Mouse (Mus musculus): ENCODE data around the gene Ptprd. TPM values are rescaled to one million over a fixed set of nuclear protein-coding genes. Genes with fewer than 3 reads are reported as not detected.
"Not testable (repeated sequence)": the region's sequence is repeated elsewhere in the genome, so short reads cannot be mapped to it uniquely, and the experiment has no call there.

Ptprd gene
- polyA plus RNA-seq, 1 experiment from 2014 or later = 10.0 TPM

GRCm38 (mm10) chr4:76071720-76072119 is 2140.0 kb downstream of the Ptprd start:
- Histone ChIP-seq H3K4me2 (ENCODE audit: low read depth, low read length) (no peak overlapping the region), H3K36me3 (ENCODE audit: control insufficient read depth, insufficient read depth) (no peaks in the 10 kb centered on the region), H3K9me3 (replicated peaks; ENCODE audit: control insufficient read depth, low read length) (no peaks in the 10 kb centered on the region), H3K27me3 (ENCODE audit: control insufficient read depth, insufficient read depth, low read length) (no peaks in the 10 kb centered on the region), H3K27ac (ENCODE audit: low read length) (no peak overlapping the region), H3K9ac (ENCODE audit: low read length) (no peak overlapping the region), H3K4me1 (ENCODE audit: control insufficient read depth, insufficient read depth, low read length) (peaks cover 2% of the 10 kb centered on the region; the same call in 1 of the 2 replicates), H3K4me3 (ENCODE audit: low read length) (no peak overlapping the region)
- WGBS = 84% methylated on average over 6 of the region's 6 CpGs
- no peak for ATAC-seq (replicated peaks; ENCODE audit: extremely low read depth, insufficient read depth, low FRiP score)

- no peaks in the 10 kb centered on the region for H3K4me1 ChIP-seq (ENCODE audit: control insufficient read depth, insufficient read depth, low read length)
- no peaks in the 10 kb centered on the region for H3K9me3 ChIP-seq (replicated peaks; ENCODE audit: control insufficient read depth, low read length)
- H3K9ac ChIP-seq (ENCODE audit: low read length) = no peak overlapping the region
- no peak overlapping the region for H3K4me3 ChIP-seq (ENCODE audit: low read length)
- no peak overlapping the region for H3K4me2 ChIP-seq (ENCODE audit: low read depth, low read length)
- no peak overlapping the region for H3K27ac ChIP-seq (ENCODE audit: low read length)
- ATAC-seq (replicated peaks; ENCODE audit: extremely low read depth, insufficient read depth, low FRiP score) = no peak
- WGBS = 80% methylated on average over 2 of the region's 2 CpGs
- no peaks in the 10 kb centered on the region; the same call in 1 of the 2 replicates for H3K36me3 ChIP-seq (ENCODE audit: control insufficient read depth, insufficient read depth)
- H3K27me3 ChIP-seq (ENCODE audit: control insufficient read depth, insufficient read depth, low read length) = no peaks in the 10 kb centered on the region
Measured at GRCm38 (mm10) chr4:76056836-76057235, 2154.9 kb downstream of the Ptprd start.

GRCm38 (mm10) chr4:76045650-76046049 is 2166.1 kb downstream of the Ptprd start:
- Histone ChIP-seq H3K9ac (ENCODE audit: low read length) (no peak overlapping the region), H3K27me3 (ENCODE audit: control insufficient read depth, insufficient read depth, low read length) (no peaks in the 10 kb centered on the region), H3K9me3 (replicated peaks; ENCODE audit: control insufficient read depth, low read length) (no peaks in the 10 kb centered on the region), H3K4me1 (ENCODE audit: control insufficient read depth, insufficient read depth, low read length) (peaks cover 7% of the 10 kb centered on the region; the same call in 1 of the 2 replicates), H3K4me2 (ENCODE audit: low read depth, low read length) (no peak overlapping the region), H3K27ac (ENCODE audit: low read length) (peak overlapping the region; percentile 48; the same call in 1 of the 2 replicates), H3K36me3 (ENCODE audit: control insufficient read depth, insufficient read depth) (peaks cover 4% of the 10 kb centered on the region; the same call in 1 of the 2 replicates), H3K4me3 (ENCODE audit: low read length) (no peak overlapping the region)
- no peak for ATAC-seq (replicated peaks; ENCODE audit: extremely low read depth, insufficient read depth, low FRiP score)
- WGBS = 51% methylated on average over 2 of the region's 2 CpGs

GRCm38 (mm10) chr4:76044802-76045201 is 2167.0 kb downstream of the Ptprd start:
- Histone ChIP-seq H3K4me1 (ENCODE audit: control insufficient read depth, insufficient read depth, low read length) (peaks cover 7% of the 10 kb centered on the region; the same call in 1 of the 2 replicates), H3K4me2 (ENCODE audit: low read depth, low read length) (no peak overlapping the region), H3K27me3 (ENCODE audit: control insufficient read depth, insufficient read depth, low read length) (no peaks in the 10 kb centered on the region), H3K9me3 (replicated peaks; ENCODE audit: control insufficient read depth, low read length) (no peaks in the 10 kb centered on the region), H3K36me3 (ENCODE audit: control insufficient read depth, insufficient read depth) (0 out of 2 replicates have a peak, but pooled peaks cover 2% of the 10 kb centered on the region), H3K9ac (ENCODE audit: low read length) (no peak overlapping the region), H3K4me3 (ENCODE audit: low read length) (no peak overlapping the region), H3K27ac (ENCODE audit: low read length) (peak overlapping the region; percentile 85)
- peak; percentile 80 for ATAC-seq (replicated peaks; ENCODE audit: extremely low read depth, insufficient read depth, low FRiP score)
- 24% methylated on average over 1 of the region's 1 CpGs for WGBS

GRCm38 (mm10) chr4:76037178-76037577 is 2174.6 kb downstream of the Ptprd start:
- not testable (repeated sequence) for ATAC-seq (replicated peaks; ENCODE audit: extremely low read depth, insufficient read depth, low FRiP score); H3K9ac ChIP-seq (ENCODE audit: low read length); H3K4me3 ChIP-seq (ENCODE audit: low read length); H3K4me2 ChIP-seq (ENCODE audit: low read depth, low read length); H3K27ac ChIP-seq (ENCODE audit: low read length); H3K27me3 ChIP-seq (ENCODE audit: control insufficient read depth, insufficient read depth, low read length); H3K36me3 ChIP-seq (ENCODE audit: control insufficient read depth, insufficient read depth); H3K9me3 ChIP-seq (replicated peaks; ENCODE audit: control insufficient read depth, low read length); H3K4me1 ChIP-seq (ENCODE audit: control insufficient read depth, insufficient read depth, low read length)
- WGBS = 81% methylated on average over 4 of the region's 4 CpGs

GRCm38 (mm10) chr4:76025571-76026325 is 2186.0 kb downstream of the Ptprd start:
- H3K9me3 ChIP-seq (replicated peaks; ENCODE audit: control insufficient read depth, low read length) = no peaks in the 10 kb centered on the region
- no peak overlapping the region for H3K9ac ChIP-seq (ENCODE audit: low read length)
- H3K4me1 ChIP-seq (ENCODE audit: control insufficient read depth, insufficient read depth, low read length) = no peaks in the 10 kb centered on the region
- no peak overlapping the region for H3K4me2 ChIP-seq (ENCODE audit: low read depth, low read length)
- H3K4me3 ChIP-seq (ENCODE audit: low read length) = no peak overlapping the region
- H3K27me3 ChIP-seq (ENCODE audit: control insufficient read depth, insufficient read depth, low read length) = no peaks in the 10 kb centered on the region
- 75% methylated on average over 8 of the region's 8 CpGs for WGBS
- no peak for ATAC-seq (replicated peaks; ENCODE audit: extremely low read depth, insufficient read depth, low FRiP score)
- no peaks in the 10 kb centered on the region for H3K36me3 ChIP-seq (ENCODE audit: control insufficient read depth, insufficient read depth)
- no peak overlapping the region for H3K27ac ChIP-seq (ENCODE audit: low read length)

GRCm38 (mm10) chr4:76024502-76024821 is 2187.3 kb downstream of the Ptprd start:
- Histone ChIP-seq H3K36me3 (ENCODE audit: control insufficient read depth, insufficient read depth) (no peaks in the 10 kb centered on the region), H3K4me3 (ENCODE audit: low read length) (no peak overlapping the region), H3K4me1 (ENCODE audit: control insufficient read depth, insufficient read depth, low read length) (no peaks in the 10 kb centered on the region), H3K27me3 (ENCODE audit: control insufficient read depth, insufficient read depth, low read length) (no peaks in the 10 kb centered on the region), H3K4me2 (ENCODE audit: low read depth, low read length) (no peak overlapping the region), H3K27ac (ENCODE audit: low read length) (no peak overlapping the region), H3K9ac (ENCODE audit: low read length) (no peak overlapping the region), H3K9me3 (replicated peaks; ENCODE audit: control insufficient read depth, low read length) (no peaks in the 10 kb centered on the region)
- no peak for ATAC-seq (replicated peaks; ENCODE audit: extremely low read depth, insufficient read depth, low FRiP score)
- 71% methylated on average over 3 of the region's 3 CpGs for WGBS

GRCm38 (mm10) chr4:76023756-76024501 is 2187.8 kb downstream of the Ptprd start:
- no peaks in the 10 kb centered on the region for H3K36me3 ChIP-seq (ENCODE audit: control insufficient read depth, insufficient read depth)
- ATAC-seq (replicated peaks; ENCODE audit: extremely low read depth, insufficient read depth, low FRiP score) = no peak
- no peak overlapping the region for H3K4me2 ChIP-seq (ENCODE audit: low read depth, low read length)
- WGBS = 88% methylated on average over 13 of the region's 13 CpGs
- H3K9me3 ChIP-seq (replicated peaks; ENCODE audit: control insufficient read depth, low read length) = no peaks in the 10 kb centered on the region
- no peak overlapping the region for H3K9ac ChIP-seq (ENCODE audit: low read length)
- no peaks in the 10 kb centered on the region for H3K4me1 ChIP-seq (ENCODE audit: control insufficient read depth, insufficient read depth, low read length)
- H3K27ac ChIP-seq (ENCODE audit: low read length) = no peak overlapping the region
- no peaks in the 10 kb centered on the region for H3K27me3 ChIP-seq (ENCODE audit: control insufficient read depth, insufficient read depth, low read length)
- no peak overlapping the region for H3K4me3 ChIP-seq (ENCODE audit: low read length)

- no peak overlapping the region for H3K27ac ChIP-seq (ENCODE audit: low read length)
- no peaks in the 10 kb centered on the region for H3K36me3 ChIP-seq (ENCODE audit: control insufficient read depth, insufficient read depth)
- H3K27me3 ChIP-seq (ENCODE audit: control insufficient read depth, insufficient read depth, low read length) = no peaks in the 10 kb centered on the region
- WGBS = 81% methylated on average over 4 of the region's 4 CpGs
- no peak overlapping the region for H3K4me3 ChIP-seq (ENCODE audit: low read length)
- no peak overlapping the region for H3K4me2 ChIP-seq (ENCODE audit: low read depth, low read length)
- no peak overlapping the region for H3K9ac ChIP-seq (ENCODE audit: low read length)
- H3K9me3 ChIP-seq (replicated peaks; ENCODE audit: control insufficient read depth, low read length) = no peaks in the 10 kb centered on the region
- no peaks in the 10 kb centered on the region for H3K4me1 ChIP-seq (ENCODE audit: control insufficient read depth, insufficient read depth, low read length)
- no peak for ATAC-seq (replicated peaks; ENCODE audit: extremely low read depth, insufficient read depth, low FRiP score)
Measured at GRCm38 (mm10) chr4:76021670-76022069, 2190.1 kb downstream of the Ptprd start.

All from heart, embryonic 16.5 days (tissue).